Mouse (Mus musculus): ENCODE measurements around the gene Lamb1. TPM values are rescaled to one million over a fixed set of nuclear protein-coding genes. Genes with fewer than 3 reads are reported as not detected.

Lamb1 gene
- polyA plus RNA-seq (2012; rRNA removed) = 14.0 TPM in 2 replicates

DNA sequence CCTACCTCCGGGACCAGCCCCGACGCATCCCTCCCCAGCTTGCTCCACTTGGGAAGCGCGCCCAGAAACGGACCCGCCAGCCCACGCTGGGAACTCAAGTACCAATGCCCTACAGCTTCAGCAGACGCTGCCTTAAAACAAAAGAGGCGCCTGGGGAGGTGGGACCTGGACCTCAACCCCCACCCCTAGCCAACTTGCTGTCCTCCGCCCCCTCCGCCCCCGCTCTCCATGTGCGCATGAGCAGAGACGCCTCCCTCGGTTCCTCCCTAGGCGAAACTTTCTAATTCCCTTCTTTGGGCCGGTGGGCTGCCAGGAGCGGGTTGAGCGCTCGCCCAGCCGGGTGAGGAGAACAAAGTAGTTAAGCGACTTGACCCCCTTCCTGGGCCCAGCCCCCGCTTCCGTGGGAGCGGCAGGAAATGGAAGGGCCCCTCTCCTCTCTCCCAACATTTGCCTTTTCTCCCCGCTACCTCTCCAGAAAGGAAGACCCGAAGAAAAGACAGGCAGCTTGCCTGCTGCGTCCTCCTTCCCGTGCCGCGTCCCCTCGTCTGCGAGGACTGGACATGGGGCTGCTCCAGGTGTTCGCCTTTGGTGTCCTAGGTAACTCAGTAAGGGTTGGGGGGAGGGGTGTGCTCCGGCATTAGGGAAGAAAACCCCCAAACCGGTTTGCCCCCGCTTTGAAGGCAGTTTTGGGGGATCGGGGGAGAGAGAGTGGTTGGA is at the start of gene Lamb1:
TSS of gene Lamb1 (plus strand) at position 230 of the 717 bp plus-strand sequence.
- H3K4me3 ChIP-seq (ENCODE audit: control insufficient read depth, insufficient read depth, low read length) = peak within 1 kb of the TSS; percentile 25; the same call in 1 of the 2 replicates
- H3K27me3 ChIP-seq (ENCODE audit: control insufficient read depth, insufficient read depth, low read length) = no peaks in the 10 kb centered on the region
- no peaks in the 10 kb centered on the region for H3K36me3 ChIP-seq (ENCODE audit: control insufficient read depth, insufficient read depth, low read length)
- DNase-seq = no peak
- no peak within 1 kb of the TSS for H3K27ac ChIP-seq (ENCODE audit: control insufficient read depth, insufficient read depth, low read length)
- WGBS = 5% methylated on average over 39 of the region's 39 CpGs
- H3K4me1 ChIP-seq (replicated peaks; ENCODE audit: control insufficient read depth, insufficient read depth, low read length) = no peaks in the 10 kb centered on the region
- TF ChIP-seq CTCF (IDR thresholded peaks at IDR 0.05; ENCODE audit: borderline replicate concordance, control insufficient read depth, extremely low read depth, insufficient read depth, low read length, poor library complexity) (no peak), POLR2A (IDR thresholded peaks at IDR 0.05; ENCODE audit: control insufficient read depth, extremely low read depth, insufficient read depth, low read length, poor library complexity) (no peak)

DNA sequence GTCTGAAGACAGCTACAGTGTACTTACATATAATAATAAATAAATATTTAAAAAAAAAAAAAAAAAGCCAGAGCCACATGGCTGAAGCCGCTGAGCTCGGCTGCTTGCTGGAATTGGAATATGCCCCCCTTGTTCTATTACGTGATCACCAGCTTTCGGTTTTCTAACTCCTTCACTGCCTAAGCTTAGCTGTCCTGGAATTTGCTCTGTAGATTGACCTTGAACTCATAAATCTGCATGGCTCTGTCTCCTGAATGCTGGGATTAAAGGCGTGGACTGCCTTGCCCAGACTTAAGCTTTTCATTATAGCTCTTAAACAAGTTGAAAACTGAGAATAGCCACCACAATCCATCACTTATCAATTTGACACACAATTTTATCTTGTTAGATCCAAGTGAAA is 47.8 kb upstream of the Lamb1 start:
- H3K36me3 ChIP-seq (ENCODE audit: control insufficient read depth, insufficient read depth, low read length) = no peaks in the 10 kb centered on the region
- no peaks in the 10 kb centered on the region for H3K4me1 ChIP-seq (replicated peaks; ENCODE audit: control insufficient read depth, insufficient read depth, low read length)
- H3K4me3 ChIP-seq (ENCODE audit: control insufficient read depth, insufficient read depth, low read length) = no peak overlapping the region
- WGBS = 98% methylated on average over 5 of the region's 5 CpGs
- no peak for DNase-seq
- H3K27ac ChIP-seq (ENCODE audit: control insufficient read depth, insufficient read depth, low read length) = no peak overlapping the region
- H3K27me3 ChIP-seq (ENCODE audit: control insufficient read depth, insufficient read depth, low read length) = no peaks in the 10 kb centered on the region
- no peak for TF ChIP-seq CTCF (IDR thresholded peaks at IDR 0.05; ENCODE audit: borderline replicate concordance, control insufficient read depth, extremely low read depth, insufficient read depth, low read length, poor library complexity)
- no peak for TF ChIP-seq POLR2A (IDR thresholded peaks at IDR 0.05; ENCODE audit: control insufficient read depth, extremely low read depth, insufficient read depth, low read length, poor library complexity)

DNA sequence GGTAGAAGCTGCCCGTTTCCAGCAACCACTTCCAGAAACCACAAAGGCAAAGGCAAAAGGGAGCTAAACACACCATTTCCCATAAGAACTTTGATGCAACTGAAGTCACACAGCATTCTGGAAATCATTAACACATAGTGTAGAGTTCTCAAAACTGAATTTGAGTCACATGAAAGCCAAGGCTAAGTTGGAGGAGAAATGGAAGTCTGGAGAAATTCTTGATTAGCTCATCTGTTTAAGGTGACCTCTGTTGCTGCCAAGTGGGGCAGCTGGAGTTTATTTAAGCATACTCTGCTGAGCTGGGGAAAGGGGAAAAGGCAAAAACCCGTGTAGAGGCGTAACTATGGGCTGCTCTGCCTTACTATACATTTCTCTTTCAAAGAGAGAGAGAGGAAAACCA is 46.3 kb upstream of the Lamb1 start:
- no peaks in the 10 kb centered on the region for H3K36me3 ChIP-seq (ENCODE audit: control insufficient read depth, insufficient read depth, low read length)
- H3K27me3 ChIP-seq (ENCODE audit: control insufficient read depth, insufficient read depth, low read length) = no peaks in the 10 kb centered on the region
- no peak overlapping the region for H3K27ac ChIP-seq (ENCODE audit: control insufficient read depth, insufficient read depth, low read length)
- 73% methylated on average over 3 of the region's 3 CpGs for WGBS
- no peak for DNase-seq
- no peaks in the 10 kb centered on the region for H3K4me1 ChIP-seq (replicated peaks; ENCODE audit: control insufficient read depth, insufficient read depth, low read length)
- TF ChIP-seq POLR2A (IDR thresholded peaks at IDR 0.05; ENCODE audit: control insufficient read depth, extremely low read depth, insufficient read depth, low read length, poor library complexity) (no peak), CTCF (IDR thresholded peaks at IDR 0.05; ENCODE audit: borderline replicate concordance, control insufficient read depth, extremely low read depth, insufficient read depth, low read length, poor library complexity) (no peak)
- H3K4me3 ChIP-seq (ENCODE audit: control insufficient read depth, insufficient read depth, low read length) = no peak overlapping the region

DNA sequence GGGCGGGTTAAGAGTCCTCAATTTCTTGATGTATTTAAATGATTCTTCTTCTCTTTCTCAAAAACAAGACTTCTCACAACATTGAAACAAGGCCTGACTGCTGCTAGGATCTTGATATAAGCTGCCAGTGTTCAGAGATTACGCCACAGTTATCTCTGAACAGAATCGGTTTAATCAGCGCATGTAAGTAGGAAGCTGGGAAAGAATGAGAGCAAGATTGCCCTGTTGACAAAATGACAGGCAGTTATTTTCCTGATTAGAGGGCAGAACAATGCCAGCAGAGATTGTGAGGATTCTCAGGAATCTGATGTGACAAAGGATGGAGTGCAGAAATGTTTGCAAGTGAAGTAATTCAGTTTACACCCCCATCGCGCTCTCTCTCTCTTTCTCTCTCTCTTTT is 43.5 kb upstream of the Lamb1 start:
- no peak overlapping the region for H3K4me3 ChIP-seq (ENCODE audit: control insufficient read depth, insufficient read depth, low read length)
- no peak for TF ChIP-seq POLR2A (IDR thresholded peaks at IDR 0.05; ENCODE audit: control insufficient read depth, extremely low read depth, insufficient read depth, low read length, poor library complexity)
- TF ChIP-seq CTCF (IDR thresholded peaks at IDR 0.05; ENCODE audit: borderline replicate concordance, control insufficient read depth, extremely low read depth, insufficient read depth, low read length, poor library complexity) = no peak
- no peaks in the 10 kb centered on the region for H3K36me3 ChIP-seq (ENCODE audit: control insufficient read depth, insufficient read depth, low read length)
- H3K27ac ChIP-seq (ENCODE audit: control insufficient read depth, insufficient read depth, low read length) = no peak overlapping the region
- no peaks in the 10 kb centered on the region for H3K27me3 ChIP-seq (ENCODE audit: control insufficient read depth, insufficient read depth, low read length)
- no peak for DNase-seq
- 89% methylated on average over 6 of the region's 6 CpGs for WGBS
- no peaks in the 10 kb centered on the region for H3K4me1 ChIP-seq (replicated peaks; ENCODE audit: control insufficient read depth, insufficient read depth, low read length)

DNA sequence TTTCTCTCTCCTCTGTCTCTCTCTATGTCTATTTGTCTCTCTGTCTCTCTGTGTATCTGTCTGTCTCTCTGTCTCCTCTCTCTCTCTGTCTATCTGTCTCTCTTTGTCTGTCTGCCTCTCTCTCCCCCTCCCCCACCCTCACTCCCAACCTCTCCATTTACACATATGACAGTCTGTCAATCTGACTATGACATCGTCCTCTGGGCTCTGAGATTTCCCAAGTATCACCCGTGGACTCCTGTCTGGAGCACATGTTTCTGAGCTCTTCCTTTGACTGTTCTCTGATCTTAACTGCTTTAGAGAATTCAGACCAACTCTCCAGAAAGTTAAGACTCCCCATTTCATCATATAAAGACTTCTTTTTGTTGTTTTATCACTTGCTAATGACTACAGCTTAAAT is 42.8 kb upstream of the Lamb1 start:
- DNase-seq = no peak
- H3K4me1 ChIP-seq (replicated peaks; ENCODE audit: control insufficient read depth, insufficient read depth, low read length) = no peaks in the 10 kb centered on the region
- H3K27ac ChIP-seq (ENCODE audit: control insufficient read depth, insufficient read depth, low read length) = no peak overlapping the region
- 65% methylated on average over 2 of the region's 2 CpGs for WGBS
- TF ChIP-seq POLR2A (IDR thresholded peaks at IDR 0.05; ENCODE audit: control insufficient read depth, extremely low read depth, insufficient read depth, low read length, poor library complexity) (no peak), CTCF (IDR thresholded peaks at IDR 0.05; ENCODE audit: borderline replicate concordance, control insufficient read depth, extremely low read depth, insufficient read depth, low read length, poor library complexity) (no peak)
- no peaks in the 10 kb centered on the region for H3K36me3 ChIP-seq (ENCODE audit: control insufficient read depth, insufficient read depth, low read length)
- H3K4me3 ChIP-seq (ENCODE audit: control insufficient read depth, insufficient read depth, low read length) = no peak overlapping the region
- H3K27me3 ChIP-seq (ENCODE audit: control insufficient read depth, insufficient read depth, low read length) = no peaks in the 10 kb centered on the region

DNA sequence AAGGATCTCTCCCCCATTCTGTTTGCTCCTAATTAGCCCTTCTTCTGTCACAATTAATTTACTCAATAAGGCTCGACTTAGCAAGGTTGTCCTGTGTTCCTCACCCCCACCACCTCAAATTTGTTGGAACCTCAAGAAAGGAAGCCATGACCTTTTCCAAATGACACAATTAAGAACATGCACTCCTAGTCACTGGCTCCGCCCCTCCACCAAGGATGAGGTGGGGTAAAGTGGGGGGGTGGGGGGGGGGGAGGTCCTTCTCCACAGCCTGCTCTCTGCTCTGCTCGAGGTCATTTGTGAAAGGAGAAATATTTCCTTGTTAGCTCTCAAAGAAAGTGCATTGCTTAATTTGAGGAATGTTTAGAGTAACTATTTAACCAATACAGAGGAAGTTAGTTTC is 42.3 kb upstream of the Lamb1 start:
- Histone ChIP-seq H3K27me3 (ENCODE audit: control insufficient read depth, insufficient read depth, low read length) (no peaks in the 10 kb centered on the region), H3K36me3 (ENCODE audit: control insufficient read depth, insufficient read depth, low read length) (no peaks in the 10 kb centered on the region), H3K4me1 (replicated peaks; ENCODE audit: control insufficient read depth, insufficient read depth, low read length) (no peaks in the 10 kb centered on the region), H3K27ac (ENCODE audit: control insufficient read depth, insufficient read depth, low read length) (no peak overlapping the region), H3K4me3 (ENCODE audit: control insufficient read depth, insufficient read depth, low read length) (no peak overlapping the region)
- WGBS = 46% methylated on average over 3 of the region's 3 CpGs
- TF ChIP-seq CTCF (IDR thresholded peaks at IDR 0.05; ENCODE audit: borderline replicate concordance, control insufficient read depth, extremely low read depth, insufficient read depth, low read length, poor library complexity) = no peak
- DNase-seq = no peak

DNA sequence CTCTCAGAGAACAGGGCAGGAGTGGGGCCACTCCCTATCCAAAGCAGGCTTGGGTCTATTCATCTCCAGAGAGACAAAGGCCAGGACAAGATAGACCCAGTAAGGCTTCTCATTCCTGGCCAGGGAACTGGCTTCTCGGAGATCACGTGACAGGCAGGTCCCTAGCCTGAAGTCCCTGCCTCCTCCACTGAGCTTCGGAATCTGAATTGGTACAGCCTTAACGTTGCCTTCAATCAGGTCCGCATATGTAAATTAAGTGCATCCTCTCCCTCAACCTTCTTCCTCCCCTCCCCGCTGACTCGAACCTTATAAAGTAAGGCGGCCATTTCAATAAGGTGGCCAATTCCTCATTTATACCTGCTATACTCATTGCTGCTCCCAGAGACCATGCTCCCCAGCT is 39.6 kb upstream of the Lamb1 start:
- TF ChIP-seq CTCF (IDR thresholded peaks at IDR 0.05; ENCODE audit: borderline replicate concordance, control insufficient read depth, extremely low read depth, insufficient read depth, low read length, poor library complexity) (no peak), POLR2A (IDR thresholded peaks at IDR 0.05; ENCODE audit: control insufficient read depth, extremely low read depth, insufficient read depth, low read length, poor library complexity) (no peak)
- no peak for DNase-seq
- Histone ChIP-seq H3K27me3 (ENCODE audit: control insufficient read depth, insufficient read depth, low read length) (no peaks in the 10 kb centered on the region), H3K4me3 (ENCODE audit: control insufficient read depth, insufficient read depth, low read length) (no peak overlapping the region), H3K4me1 (replicated peaks; ENCODE audit: control insufficient read depth, insufficient read depth, low read length) (no peaks in the 10 kb centered on the region), H3K36me3 (ENCODE audit: control insufficient read depth, insufficient read depth, low read length) (no peaks in the 10 kb centered on the region), H3K27ac (ENCODE audit: control insufficient read depth, insufficient read depth, low read length) (no peak overlapping the region)
- WGBS = 78% methylated on average over 8 of the region's 8 CpGs

All from thymus, adult 2 months (tissue).